Mouse (Mus musculus) heart, embryonic 12.5 days (tissue): ENCODE data around the gene Tm4sf20. TPM values are rescaled to one million over a fixed set of nuclear protein-coding genes. Genes with fewer than 3 reads are reported as not detected.

Experiments used
- ATAC-seq: fragments of 200-750 bp; cut with Nextera tagmentation; 2 replicates; pipeline ENCODE4 v1.8.0; 2017; ENCODE audit warnings: moderate TSS enrichment, moderate library complexity; ENCODE audit not compliant: insufficient number of reproducible peaks, low FRiP score
- H3K27ac ChIP-seq: fragments of 300-500 bp; sonication (generic); 2 replicates; pipeline ENCODE4 v1.5.1; 2016; ENCODE audit warnings: mild to moderate bottlenecking, moderate library complexity; ENCODE audit not compliant: poor library complexity, severe bottlenecking
- H3K27me3 ChIP-seq: fragments of 300-500 bp; sonication (generic); replicated peaks from 2 replicates; pipeline ENCODE4 v1.6.1; 2016; ENCODE audit warnings: mild to moderate bottlenecking, moderate library complexity
- H3K36me3 ChIP-seq: fragments of 300-500 bp; sonication (generic); 2 replicates; pipeline ENCODE4 v1.6.1; 2016; ENCODE audit warnings: mild to moderate bottlenecking, moderate library complexity
- H3K4me1 ChIP-seq: fragments of 300-500 bp; sonication (generic); replicated peaks from 2 replicates; pipeline ENCODE4 v1.6.1; 2016; ENCODE audit warnings: mild to moderate bottlenecking
- H3K4me2 ChIP-seq: fragments of 300-500 bp; sonication (generic); 2 replicates; pipeline ENCODE4 v1.6.1; 2016; ENCODE audit warnings: mild to moderate bottlenecking, moderate library complexity
- H3K4me3 ChIP-seq: fragments of 300-500 bp; sonication (generic); 2 replicates; pipeline ENCODE4 v1.5.1; 2016; ENCODE audit warnings: mild to moderate bottlenecking
- H3K9ac ChIP-seq: fragments of 300-500 bp; sonication (generic); 2 replicates; pipeline ENCODE4 v1.6.1; 2016; ENCODE audit warnings: mild to moderate bottlenecking, moderate library complexity
- H3K9me3 ChIP-seq: fragments of 300-500 bp; sonication (generic); replicated peaks from 2 replicates; pipeline ENCODE4 v1.6.1; 2016; ENCODE audit warnings: mild to moderate bottlenecking, moderate library complexity
- WGBS: fragments of 180-500 bp; shearing (Covaris S2); methylation state at CpG from one replicate; pipeline ENCODE4 v1.1.7; 2016; 5-methylcytosine and 5-hydroxymethylcytosine counted together
- polyA plus RNA-seq: library from polyadenylated mRNA; unstranded; fragments of >200 nt; fragmentation: Nextera tagmentation; extraction: Ambion mirVana; gene quantifications from 2 replicates; pipeline ENCODE4 v1.2.1, GENCODE M21; 2016

The Tm4sf20 gene
- polyA plus RNA-seq, 1 experiment from 2014 or later, result not detected

DNA sequence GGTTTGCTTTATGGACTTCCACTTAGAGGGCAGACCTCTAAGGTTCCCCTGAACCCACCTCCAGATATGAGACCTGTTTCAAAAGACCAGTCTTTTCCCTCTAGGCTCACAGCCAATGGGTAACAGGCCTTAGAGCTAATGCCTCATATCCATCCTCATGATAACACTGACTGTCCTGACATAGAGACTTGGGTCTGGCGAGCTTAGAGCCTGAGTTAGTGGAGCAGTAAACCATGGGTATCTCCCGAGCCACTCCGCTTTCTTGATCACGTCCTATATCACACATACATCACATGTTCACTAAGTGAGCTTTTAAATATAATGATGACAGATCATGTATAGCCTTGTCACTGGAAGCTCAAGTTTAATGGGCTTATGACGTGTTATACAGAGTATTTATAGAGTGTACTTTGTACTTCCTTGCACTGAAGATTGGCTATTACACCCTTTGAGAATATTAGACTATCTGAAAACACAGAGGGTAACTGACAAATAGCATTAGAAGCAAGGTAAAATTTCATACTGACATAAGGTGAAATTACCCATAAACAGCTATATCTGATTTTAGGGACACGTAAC lies 11.2 kb upstream of the Tm4sf20 start:
- 79% methylated on average over 6 of the region's 6 CpGs for WGBS
- no peak overlapping the region for H3K4me2 ChIP-seq

DNA sequence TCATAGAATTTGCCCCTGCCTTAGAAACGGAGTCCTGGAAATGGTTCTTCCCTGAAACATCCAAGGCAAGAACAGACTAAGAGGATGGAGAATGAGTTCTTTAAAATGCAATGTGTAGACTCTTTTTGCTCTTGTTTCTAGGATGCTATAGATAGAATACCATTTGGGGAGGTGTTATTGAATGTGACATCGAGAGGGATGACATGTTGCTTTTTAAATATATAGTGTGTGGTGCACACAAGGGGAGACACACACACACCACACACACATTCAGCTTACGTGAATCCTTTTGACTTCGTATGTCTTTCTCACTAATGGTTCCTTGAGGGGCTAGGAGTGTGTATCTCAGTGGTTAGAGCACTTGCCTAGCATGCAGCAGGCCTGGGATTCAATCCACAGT lies 7.0 kb upstream of the Tm4sf20 start:
- no peak for ATAC-seq
- Histone ChIP-seq H3K4me2 (no peak overlapping the region), H3K4me3 (no peak overlapping the region), H3K9ac (no peak overlapping the region), H3K27me3 (no peaks in the 10 kb centered on the region), H3K36me3 (no peaks in the 10 kb centered on the region), H3K27ac (no peak overlapping the region), H3K9me3 (no peaks in the 10 kb centered on the region), H3K4me1 (no peaks in the 10 kb centered on the region; the same call in 1 of the 2 replicates)
- WGBS, result 87% methylated on average over 4 of the region's 4 CpGs

More for the DNA sequence above, 11.2 kb upstream of the Tm4sf20 start:
- no peaks in the 10 kb centered on the region for H3K27me3 ChIP-seq
- no peaks in the 10 kb centered on the region for H3K36me3 ChIP-seq
- ATAC-seq, result no peak
- H3K9me3 ChIP-seq, result no peaks in the 10 kb centered on the region
- H3K4me3 ChIP-seq, result no peak overlapping the region
- no peak overlapping the region for H3K27ac ChIP-seq
- no peaks in the 10 kb centered on the region for H3K4me1 ChIP-seq
- no peak overlapping the region for H3K9ac ChIP-seq

DNA sequence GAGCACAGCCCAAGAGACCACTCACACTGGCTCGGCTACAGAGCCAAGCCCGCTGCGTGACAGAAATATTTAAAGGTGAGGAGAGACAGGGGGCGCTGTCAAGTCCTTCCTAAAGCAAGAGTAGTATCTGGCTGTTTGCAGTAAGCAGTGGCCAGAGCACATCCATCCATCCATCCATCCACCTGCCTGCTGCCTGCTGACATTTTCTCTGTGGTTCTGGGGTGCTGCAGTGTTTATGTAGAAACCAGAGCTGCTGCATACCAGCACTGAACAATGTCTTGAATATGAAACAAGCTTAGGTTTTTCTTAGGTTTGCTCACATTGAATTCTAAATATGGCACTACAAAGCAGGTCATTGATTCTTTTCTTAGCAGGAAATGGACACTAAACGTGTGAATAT lies 4.9 kb upstream of the Tm4sf20 start:
- no peaks in the 10 kb centered on the region for H3K9me3 ChIP-seq
- H3K9ac ChIP-seq, result no peak overlapping the region
- WGBS, result 62% methylated on average over 5 of the region's 5 CpGs
- ATAC-seq, result no peak
- H3K27ac ChIP-seq, result no peak overlapping the region
- no peak overlapping the region for H3K4me2 ChIP-seq
- H3K4me3 ChIP-seq, result no peak overlapping the region
- no peaks in the 10 kb centered on the region for H3K27me3 ChIP-seq
- no peaks in the 10 kb centered on the region for H3K36me3 ChIP-seq
- no peaks in the 10 kb centered on the region; the same call in 1 of the 2 replicates for H3K4me1 ChIP-seq

DNA sequence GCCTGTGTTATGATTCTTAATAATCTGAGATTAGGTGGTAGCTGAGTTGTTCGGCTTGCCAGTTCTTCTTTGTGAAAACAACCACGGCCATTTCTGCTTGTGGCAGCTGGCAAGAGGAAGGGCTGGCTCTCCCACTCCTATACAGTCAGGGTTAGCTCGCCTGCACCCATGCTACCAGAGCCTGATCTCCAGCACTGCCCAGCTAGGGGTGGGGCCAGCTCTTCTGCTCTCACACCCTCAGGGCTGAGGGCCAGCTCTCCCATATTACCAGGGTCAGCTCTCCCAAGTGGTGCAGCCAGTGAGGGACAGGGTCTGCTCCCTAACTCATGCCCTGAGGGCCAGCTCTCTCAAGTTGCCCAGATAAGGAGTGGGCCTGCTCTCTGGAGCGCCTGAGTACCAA lies 4.2 kb upstream of the Tm4sf20 start:
- Histone ChIP-seq H3K27me3 (no peaks in the 10 kb centered on the region), H3K4me2 (no peak overlapping the region), H3K9ac (no peak overlapping the region), H3K9me3 (no peaks in the 10 kb centered on the region), H3K4me3 (no peak overlapping the region), H3K36me3 (no peaks in the 10 kb centered on the region), H3K4me1 (no peaks in the 10 kb centered on the region; the same call in 1 of the 2 replicates), H3K27ac (no peak overlapping the region)
- no peak for ATAC-seq
- 73% methylated on average over 4 of the region's 4 CpGs for WGBS

DNA sequence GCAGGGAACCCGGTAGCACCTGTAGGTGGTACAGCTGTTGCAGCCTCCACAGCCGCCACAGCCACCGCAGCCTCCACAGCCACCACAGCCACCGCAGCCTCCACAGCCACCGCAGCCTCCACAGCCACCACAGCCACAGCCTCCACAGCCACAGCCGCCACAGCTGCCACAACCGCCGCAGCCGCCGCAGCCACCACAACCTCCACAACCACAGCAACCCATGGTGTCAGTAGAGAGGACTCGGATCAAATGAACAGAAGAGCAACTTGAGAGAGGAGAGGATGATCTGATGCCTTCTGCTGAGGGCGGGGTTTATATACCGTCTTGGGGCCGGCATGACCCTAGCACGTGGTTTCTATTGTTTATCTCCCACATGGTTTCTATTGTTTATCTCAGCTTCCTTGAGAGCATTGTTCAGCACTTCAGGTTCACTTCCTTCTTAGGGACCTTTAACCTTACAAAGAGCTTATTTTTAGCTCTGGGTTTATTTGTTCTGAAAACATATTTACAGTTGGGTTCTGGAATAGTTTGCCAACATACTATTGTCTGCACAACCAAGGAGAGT lies 2.8 kb upstream of the Tm4sf20 start, which contains the start of gene Gm47791:
Gene Gm47791, minus strand, starts transcription at position 222 of the 565 bp plus-strand sequence.
- Histone ChIP-seq H3K4me2 (no peak within 1 kb of the TSS), H3K9me3 (no peaks in the 10 kb centered on the region), H3K36me3 (no peaks in the 10 kb centered on the region), H3K9ac (no peak within 1 kb of the TSS), H3K4me3 (no peak within 1 kb of the TSS), H3K4me1 (peaks cover 5% of the 10 kb centered on the region), H3K27ac (no peak within 1 kb of the TSS), H3K27me3 (no peaks in the 10 kb centered on the region)
- no peak for ATAC-seq
- WGBS, result 77% methylated on average over 15 of the region's 15 CpGs

DNA sequence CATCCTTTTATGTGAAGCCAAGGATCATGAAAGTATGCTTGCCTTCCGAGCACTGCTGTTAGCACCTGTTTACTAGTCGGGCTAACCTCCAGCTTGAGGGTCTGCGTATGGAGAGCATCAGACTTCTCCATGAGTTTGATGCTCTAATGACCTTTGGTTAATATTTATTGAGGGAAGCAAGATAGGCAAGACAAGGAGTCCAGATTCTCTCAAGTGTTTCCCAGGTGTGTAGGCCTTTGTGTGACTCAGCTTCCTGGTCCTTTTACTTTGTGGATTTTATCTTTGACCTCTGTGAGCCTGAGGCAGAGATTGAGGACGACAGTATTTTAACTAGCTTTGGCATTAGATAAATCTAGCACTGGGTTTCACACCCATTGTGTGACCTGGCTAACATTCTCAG lies 1.6 kb downstream of the Tm4sf20 start:
- WGBS, result 50% methylated on average over 4 of the region's 4 CpGs
- H3K9ac ChIP-seq, result no peak overlapping the region
- H3K4me2 ChIP-seq, result no peak overlapping the region
- peaks cover 5% of the 10 kb centered on the region for H3K4me1 ChIP-seq
- 0 out of 2 replicates have a peak, but pooled peaks cover 6% of the 10 kb centered on the region for H3K9me3 ChIP-seq
- H3K36me3 ChIP-seq, result peaks cover 15% of the 10 kb centered on the region
- no peak overlapping the region for H3K27ac ChIP-seq
- no peak for ATAC-seq
- no peaks in the 10 kb centered on the region for H3K27me3 ChIP-seq
- H3K4me3 ChIP-seq, result no peak overlapping the region

DNA sequence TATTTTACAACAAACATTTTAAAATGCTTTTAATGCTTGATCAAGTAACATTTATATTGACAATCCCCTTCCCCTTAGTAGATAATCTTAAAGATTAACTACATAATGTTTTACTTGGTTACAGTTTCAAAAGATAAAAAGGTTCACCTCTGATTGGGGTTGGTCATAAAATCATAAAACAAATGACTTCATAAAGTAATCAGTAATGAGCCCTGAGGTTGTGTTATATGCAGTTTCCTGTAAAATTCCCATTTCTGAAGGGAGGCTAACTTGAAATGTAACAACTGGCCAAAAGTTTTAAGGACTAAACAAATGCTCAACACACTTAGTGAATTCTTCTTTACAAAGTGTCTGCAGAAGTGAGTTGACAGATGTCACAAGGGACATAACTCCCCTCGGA lies 2.0 kb downstream of the Tm4sf20 start:
- Histone ChIP-seq H3K9me3 (0 out of 2 replicates have a peak, but pooled peaks cover 6% of the 10 kb centered on the region), H3K27me3 (no peaks in the 10 kb centered on the region), H3K9ac (no peak overlapping the region), H3K4me3 (no peak overlapping the region), H3K4me1 (peaks cover 5% of the 10 kb centered on the region), H3K36me3 (peaks cover 17% of the 10 kb centered on the region), H3K27ac (no peak overlapping the region), H3K4me2 (no peak overlapping the region)
- WGBS, result 32% methylated on average over 1 of the region's 1 CpGs
- ATAC-seq, result no peak

DNA sequence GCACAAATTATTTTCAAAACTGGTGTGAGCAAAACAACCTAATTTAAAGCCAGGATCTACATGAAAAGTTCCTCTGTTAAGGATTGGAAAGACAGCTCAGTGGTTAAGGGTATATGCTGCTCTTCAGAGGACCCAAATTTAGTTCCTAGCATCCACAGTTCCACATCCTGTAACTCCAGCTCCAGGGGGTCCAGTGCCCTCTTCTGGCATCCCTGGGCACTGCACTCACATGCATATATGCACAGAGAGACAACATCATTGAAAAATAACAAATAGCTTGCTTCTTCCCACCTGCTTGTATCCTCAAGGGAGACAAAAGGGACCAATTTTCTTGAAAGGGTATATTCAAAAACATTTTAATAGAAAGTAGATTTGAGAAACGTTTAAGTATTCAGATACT lies 6.0 kb downstream of the Tm4sf20 start:
- no peak overlapping the region for H3K4me2 ChIP-seq
- no peak overlapping the region for H3K27ac ChIP-seq
- peaks cover 30% of the 10 kb centered on the region for H3K36me3 ChIP-seq
- no peaks in the 10 kb centered on the region for H3K27me3 ChIP-seq
- 0 out of 2 replicates have a peak, but pooled peaks cover 6% of the 10 kb centered on the region for H3K9me3 ChIP-seq
- 86% methylated on average over 1 of the region's 1 CpGs for WGBS
- no peak for ATAC-seq
- no peak overlapping the region for H3K4me3 ChIP-seq
- H3K9ac ChIP-seq, result no peak overlapping the region
- H3K4me1 ChIP-seq, result peaks cover 5% of the 10 kb centered on the region

DNA sequence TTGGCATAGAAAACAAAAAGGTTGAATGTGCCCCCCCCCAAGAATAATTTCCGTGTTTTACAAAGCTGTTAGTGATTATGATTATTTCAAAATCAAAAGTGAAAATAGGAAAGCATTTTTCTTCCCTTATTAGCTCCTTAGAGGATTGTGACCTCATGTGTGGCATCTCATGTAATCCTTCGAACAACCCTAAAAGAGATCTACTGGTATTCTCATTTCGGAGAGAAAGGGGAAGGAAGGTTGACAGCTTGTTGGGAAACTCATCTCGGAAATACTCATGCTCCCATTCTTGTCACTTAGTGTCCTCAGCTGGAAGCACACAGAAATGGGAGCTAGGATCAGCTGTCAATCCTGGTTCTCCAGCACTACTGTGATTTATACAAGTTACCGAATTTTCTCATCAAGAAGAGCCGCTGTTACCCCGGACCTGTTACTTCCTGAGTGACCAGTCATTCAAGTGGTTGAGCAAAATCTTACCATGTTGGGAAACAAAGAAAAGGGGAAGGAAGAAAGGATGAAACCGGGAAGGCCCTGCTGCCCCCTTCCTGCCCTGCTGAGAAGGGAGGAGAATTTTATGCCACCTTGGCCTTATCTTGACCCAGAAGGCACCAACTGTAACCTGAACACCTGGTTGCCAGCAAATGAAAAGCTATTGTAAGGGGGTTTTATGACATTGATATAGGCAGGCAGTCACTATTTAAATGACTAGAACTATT lies 6.6 kb downstream of the Tm4sf20 start:
- peaks cover 2% of the 10 kb centered on the region for H3K4me1 ChIP-seq
- WGBS, result 91% methylated on average over 8 of the region's 8 CpGs
- H3K9me3 ChIP-seq, result 0 out of 2 replicates have a peak, but pooled peaks cover 6% of the 10 kb centered on the region
- no peak overlapping the region for H3K9ac ChIP-seq
- no peak overlapping the region for H3K4me2 ChIP-seq
- no peak for ATAC-seq
- no peak overlapping the region for H3K27ac ChIP-seq
- no peak overlapping the region for H3K4me3 ChIP-seq
- no peaks in the 10 kb centered on the region for H3K27me3 ChIP-seq
- H3K36me3 ChIP-seq, result peaks cover 30% of the 10 kb centered on the region

DNA sequence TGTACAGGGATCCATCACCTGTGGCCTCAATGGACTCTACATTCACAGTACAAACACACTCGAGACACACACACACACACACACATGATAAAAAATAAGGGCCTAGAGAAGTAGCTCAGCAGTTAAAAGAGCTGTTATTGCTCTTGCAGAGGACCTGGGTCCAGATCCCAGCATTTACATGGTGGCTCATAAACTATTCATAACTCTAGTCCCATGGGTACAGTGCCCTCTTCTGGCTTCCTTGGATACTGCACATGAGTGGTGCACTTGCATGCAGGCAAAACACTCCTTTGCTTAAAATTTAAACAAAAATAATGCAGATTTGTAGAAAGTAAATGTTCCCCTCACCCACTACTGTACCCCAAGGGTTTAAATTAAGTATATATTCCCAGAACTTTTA lies 8.7 kb downstream of the Tm4sf20 start:
- peaks cover 48% of the 10 kb centered on the region for H3K36me3 ChIP-seq
- H3K9me3 ChIP-seq, result 0 out of 2 replicates have a peak, but pooled peaks cover 6% of the 10 kb centered on the region
- H3K27me3 ChIP-seq, result no peaks in the 10 kb centered on the region
- 89% methylated on average over 1 of the region's 1 CpGs for WGBS
- ATAC-seq, result no peak
- no peak overlapping the region for H3K4me3 ChIP-seq
- H3K27ac ChIP-seq, result no peak overlapping the region
- no peaks in the 10 kb centered on the region; the same call in none of the 2 replicates for H3K4me1 ChIP-seq
- H3K4me2 ChIP-seq, result no peak overlapping the region
- H3K9ac ChIP-seq, result no peak overlapping the region

DNA sequence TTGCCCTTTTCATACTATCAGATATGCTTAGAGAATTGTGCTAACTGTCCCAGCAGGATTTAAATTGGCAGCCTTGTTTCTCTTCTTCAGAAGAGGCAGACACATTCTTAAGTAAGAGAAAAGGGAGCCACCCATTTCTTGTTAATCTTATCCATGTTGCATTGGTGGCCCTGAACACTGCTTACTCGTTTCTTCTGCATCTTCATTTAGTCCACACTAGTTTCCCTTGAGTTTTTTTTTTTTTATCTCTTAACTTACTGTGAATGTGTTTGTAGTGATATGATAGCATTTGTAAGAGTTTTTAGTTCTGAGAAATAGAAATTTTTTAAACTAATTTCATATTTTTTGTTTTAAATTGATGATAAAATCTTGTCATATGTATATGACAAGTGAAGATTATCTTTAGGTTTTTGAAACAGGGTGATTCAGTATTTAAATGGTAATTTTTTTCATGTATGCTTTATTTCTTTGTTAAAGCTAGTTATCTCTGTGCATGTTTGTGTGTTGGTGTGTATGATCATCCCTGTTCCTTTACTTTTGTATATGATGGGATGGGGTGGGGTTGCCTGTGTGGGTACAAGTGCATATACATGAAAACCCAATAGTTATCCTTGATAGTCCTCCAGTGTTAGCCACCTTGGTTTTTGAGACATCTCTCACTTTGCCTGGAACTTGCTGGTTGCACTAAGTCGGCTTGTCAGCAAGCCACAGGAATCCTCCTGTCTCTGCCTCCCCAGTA lies 20.4 kb downstream of the Tm4sf20 start:
- H3K4me3 ChIP-seq, result no peak overlapping the region
- H3K9ac ChIP-seq, result no peak overlapping the region
- WGBS, result 76% methylated on average over 2 of the region's 2 CpGs
- no peak overlapping the region for H3K4me2 ChIP-seq
- H3K36me3 ChIP-seq, result peaks cover 36% of the 10 kb centered on the region
- H3K4me1 ChIP-seq, result no peaks in the 10 kb centered on the region
- no peak overlapping the region for H3K27ac ChIP-seq
- H3K27me3 ChIP-seq, result no peaks in the 10 kb centered on the region
- no peak for ATAC-seq
- H3K9me3 ChIP-seq, result no peaks in the 10 kb centered on the region
